In the genomic region with DNA sequence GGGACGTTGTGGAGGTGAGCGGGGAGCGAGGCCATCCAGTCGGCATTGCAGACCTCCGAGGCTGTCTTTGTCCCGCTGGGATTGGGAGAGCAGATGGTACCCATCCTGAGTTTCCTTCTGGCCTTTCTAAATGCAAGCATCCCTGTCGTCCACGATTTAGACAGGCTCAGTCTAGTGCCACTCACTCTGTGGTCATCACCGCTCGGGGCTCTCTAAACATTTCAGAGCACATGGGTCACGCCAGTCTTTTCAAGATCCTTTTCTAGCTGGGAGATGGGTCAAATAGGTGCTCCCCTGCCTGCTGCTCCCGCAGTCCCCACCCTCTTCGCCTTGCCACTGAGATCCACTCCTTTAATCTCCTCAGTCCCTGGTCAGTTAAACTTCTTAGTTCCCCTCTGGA, we compare ENCODE assay signal across 8 mouse cellular contexts. TPM values are rescaled to one million over a fixed set of nuclear protein-coding genes. Genes with fewer than 3 reads are reported as not detected.
DNase-seq lines count a peak whose midpoint lies in the region; ATAC-seq and TF ChIP-seq lines count a peak whose summit lies in the region.

No protein-coding gene starts in this region.

- H3K4me1 ChIP-seq in erythroblast, embryonic 14.5 days (ENCODE audit: control insufficient read depth): peaks cover 14% of the 10 kb centered on the region
- peaks cover 3% of the 10 kb centered on the region; the same call in 1 of the 2 replicates for H3K4me1 ChIP-seq in spleen, adult 2 months (ENCODE audit: control insufficient read depth, insufficient read depth, insufficient read length)
- 0 out of 2 replicates have a peak, but pooled peaks cover 3% of the 10 kb centered on the region for H3K4me1 ChIP-seq in hindbrain, embryonic 11.5 days (replicated peaks; ENCODE audit: control insufficient read depth, insufficient read depth, low read length)
- peaks cover 27% of the 10 kb centered on the region for H3K4me1 ChIP-seq in midbrain, embryonic 13.5 days (replicated peaks)

- H3K36me3 ChIP-seq in erythroblast, embryonic 14.5 days (ENCODE audit: control insufficient read depth): no peaks in the 10 kb centered on the region; the same call in 1 of the 2 replicates
- H3K36me3 ChIP-seq in spleen, adult 2 months (ENCODE audit: control insufficient read depth, insufficient read depth, low read length): no peaks in the 10 kb centered on the region
- H3K36me3 ChIP-seq in hindbrain, embryonic 11.5 days (ENCODE audit: control insufficient read depth, insufficient read depth, low read length): no peaks in the 10 kb centered on the region
- no peaks in the 10 kb centered on the region for H3K36me3 ChIP-seq in midbrain, embryonic 13.5 days

- peak in 1 of 2 experiments; percentile 5 for DNase-seq in spleen, adult 2 months (ENCODE audit: low read depth in 1 of 2, low spot score in 2 of 2)
- DNase-seq in spleen, postnatal 10 days (ENCODE audit: low spot score in 2 of 2): no peak
- peak; percentile 44 for DNase-seq in hindbrain, embryonic 11.5 days (ENCODE audit: low spot score)
- no peak for DNase-seq in B cell, adult 2 months
- no peak for DNase-seq in adrenal gland, adult (ENCODE audit: inconsistent age in 2 of 2, low spot score in 1 of 2)

- H3K4me3 ChIP-seq in erythroblast, embryonic 14.5 days (replicated peaks): peak overlapping the region; percentile 61
- H3K4me3 ChIP-seq in spleen, adult 2 months (ENCODE audit: extremely low read depth, insufficient read depth, insufficient read length): peak overlapping the region; percentile 71
- peak overlapping the region; percentile 58 for H3K4me3 ChIP-seq in hindbrain, embryonic 11.5 days (ENCODE audit: low read depth, low read length)
- peak overlapping the region; percentile 65 for H3K4me3 ChIP-seq in midbrain, embryonic 13.5 days (replicated peaks)

- H3K27me3 ChIP-seq in erythroblast, embryonic 14.5 days (ENCODE audit: control insufficient read depth): peaks cover 7% of the 10 kb centered on the region
- H3K27me3 ChIP-seq in spleen, adult 2 months (ENCODE audit: control insufficient read depth, insufficient read depth, low read length): no peaks in the 10 kb centered on the region
- H3K27me3 ChIP-seq in hindbrain, embryonic 11.5 days (ENCODE audit: control insufficient read depth, insufficient read depth, low read length): no peaks in the 10 kb centered on the region
- H3K27me3 ChIP-seq in midbrain, embryonic 13.5 days: no peaks in the 10 kb centered on the region

- 4% methylated on average over 13 of the region's 13 CpGs for WGBS in spleen, adult 2 months
- 2% methylated on average over 13 of the region's 13 CpGs for WGBS in hindbrain, embryonic 11.5 days
- WGBS in midbrain, embryonic 13.5 days: 0% methylated on average over 13 of the region's 13 CpGs

- H3K27ac ChIP-seq in spleen, adult 2 months (ENCODE audit: insufficient read depth, low read length): peak overlapping the region; percentile 67
- no peak overlapping the region for H3K27ac ChIP-seq in hindbrain, embryonic 11.5 days (ENCODE audit: low read depth, low read length)
- peak overlapping the region; percentile 59; the same call in 1 of the 2 replicates for H3K27ac ChIP-seq in midbrain, embryonic 13.5 days

- H3K9ac ChIP-seq in hindbrain, embryonic 11.5 days (ENCODE audit: low read depth, low read length): peak overlapping the region; percentile 50
- H3K9ac ChIP-seq in midbrain, embryonic 13.5 days (replicated peaks): peak overlapping the region; percentile 68

- peak overlapping the region; percentile 81 for H3K4me2 ChIP-seq in hindbrain, embryonic 11.5 days (replicated peaks; ENCODE audit: low read depth, low read length)
- H3K4me2 ChIP-seq in midbrain, embryonic 13.5 days (replicated peaks): peak overlapping the region; percentile 85

- no peak for ATAC-seq in erythroblast, adult 5-6 weeks (replicated peaks; ENCODE audit: low FRiP score, poor library complexity, severe bottlenecking)
- peak; percentile 57 for ATAC-seq in hindbrain, embryonic 11.5 days (ENCODE audit: low FRiP score)
- ATAC-seq in midbrain, embryonic 13.5 days: peak; percentile 47

- no peak for TF ChIP-seq CTCF in spleen, adult 2 months (IDR thresholded peaks at IDR 0.05; ENCODE audit: extremely low read depth, insufficient read depth, insufficient read length, insufficient replicate concordance)

- H3K9me3 ChIP-seq in erythroblast, embryonic 14.5 days (ENCODE audit: control insufficient read depth, low read length): no peaks in the 10 kb centered on the region
- H3K9me3 ChIP-seq in hindbrain, embryonic 11.5 days (ENCODE audit: control insufficient read depth, low read length): no peaks in the 10 kb centered on the region
- no peaks in the 10 kb centered on the region for H3K9me3 ChIP-seq in midbrain, embryonic 13.5 days

- no peak for TF ChIP-seq POLR2A in spleen, adult 2 months (IDR thresholded peaks at IDR 0.05; ENCODE audit: low read depth, low read length)

RNA-seq across cellular contexts. Expression of gene Plcxd2, which starts 0.3 kb away (rescaled TPM):
- polyA plus RNA-seq in erythroblast, embryonic 14.5 days (2012): under 0.01 TPM in 1 of 2 replicates, not detected in the other
- 0.77 and 0.84 TPM in 2 replicates for total RNA-seq in erythroblast, adult 5-6 weeks (2015; ENCODE audit: low replicate concordance)
- 0.26 and 0.42 TPM in 2 replicates for total RNA-seq in erythroblast, adult 5-6 weeks (2017; ENCODE audit: low replicate concordance)
- polyA plus RNA-seq in spleen, adult 2 months (2012; rRNA removed): 1.7 and 1.9 TPM in 2 replicates
- polyA plus RNA-seq in hindbrain, embryonic 11.5 days (2014; fragmentation: Nextera tagmentation; extraction: Ambion mirVana): 3.9 and 4.3 TPM in 2 replicates
- 6.7 and 7.3 TPM in 2 replicates for polyA plus RNA-seq in midbrain, embryonic 13.5 days (2015; fragmentation: Nextera tagmentation; extraction: Ambion mirVana)

RNA-seq across cellular contexts. Expression of gene Phldb2, which starts 56.3 kb away (rescaled TPM):
- polyA plus RNA-seq in erythroblast, embryonic 14.5 days (2012): 0.01 TPM in 2 replicates
- 1.3 TPM in 1 of 2 replicates, not detected in the other for total RNA-seq in erythroblast, adult 5-6 weeks (2015; ENCODE audit: low replicate concordance)
- 0.26 TPM in 1 of 2 replicates, not detected in the other for total RNA-seq in erythroblast, adult 5-6 weeks (2017; ENCODE audit: low replicate concordance)
- polyA plus RNA-seq in spleen, adult 2 months (2012; rRNA removed): 4.7 and 5.0 TPM in 2 replicates
- polyA plus RNA-seq in hindbrain, embryonic 11.5 days (2014; fragmentation: Nextera tagmentation; extraction: Ambion mirVana): 25.9 and 31.5 TPM in 2 replicates
- 12.1 and 12.2 TPM in 2 replicates for polyA plus RNA-seq in midbrain, embryonic 13.5 days (2015; fragmentation: Nextera tagmentation; extraction: Ambion mirVana)
